Mouse (Mus musculus): ENCODE data around the gene Gm4181.
"Not testable (repeated sequence)": the region's sequence is repeated elsewhere in the genome, so short reads cannot be mapped to it uniquely, and the experiment has no call there.

Gm4181 gene

DNA sequence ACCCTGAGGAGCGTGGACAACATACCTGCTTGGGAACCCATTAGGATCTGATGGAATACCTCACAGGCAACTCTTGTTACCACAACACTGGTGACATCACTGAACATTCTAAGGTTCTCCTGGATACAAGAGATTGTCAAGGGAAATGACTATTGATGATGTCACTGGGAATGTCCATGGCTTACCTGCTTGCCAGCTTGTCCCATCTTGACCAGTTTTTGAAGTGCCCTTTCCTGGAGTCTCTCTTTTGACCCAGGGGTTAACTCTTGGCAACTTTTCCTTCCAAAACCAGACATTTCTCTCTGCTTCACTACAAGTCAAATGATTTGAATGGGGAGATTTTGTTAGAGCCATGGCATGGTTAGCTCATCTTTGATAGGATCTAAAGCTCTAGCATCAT is at the start of gene Gm4181:
Gene Gm4181 (minus strand): TSS at position 101 of the 400 bp plus-strand sequence.
- DNase-seq (ENCODE audit: low read depth, low spot score): not testable (repeated sequence)

GRCm38 (mm10) chr14:51677269-51677668 is 41.8 kb upstream of the Gm4181 start:
- no peak for DNase-seq (ENCODE audit: low read depth, low spot score)

DNA sequence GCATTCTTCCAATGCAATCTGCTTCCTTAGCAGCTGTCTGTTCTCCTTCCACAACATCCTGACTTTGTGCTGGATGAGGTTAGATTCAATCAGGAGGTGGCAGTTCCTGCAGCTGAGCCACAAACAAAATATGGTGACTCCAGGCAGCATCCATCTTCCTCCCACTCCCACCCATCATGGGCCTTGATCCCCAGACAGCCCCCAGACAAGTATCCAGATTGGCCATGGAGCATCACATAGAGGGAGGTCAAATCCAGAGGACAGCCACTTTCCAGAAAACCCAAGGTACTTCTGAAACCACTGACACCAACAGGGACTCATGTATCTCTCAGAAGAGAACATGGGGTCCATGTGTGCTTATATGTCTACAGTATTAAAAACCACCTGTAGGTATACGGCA is 3.0 kb downstream of the Gm4181 start:
- not testable (repeated sequence) for DNase-seq (ENCODE audit: low read depth, low spot score)

GRCm38 (mm10) chr14:51611210-51611609 is 24.3 kb downstream of the Gm4181 start, which contains the start of gene Gm17078:
Gene Gm17078 (minus strand): TSS chr14:51611310.
- DNase-seq (ENCODE audit: low read depth, low spot score): no peak

DNA sequence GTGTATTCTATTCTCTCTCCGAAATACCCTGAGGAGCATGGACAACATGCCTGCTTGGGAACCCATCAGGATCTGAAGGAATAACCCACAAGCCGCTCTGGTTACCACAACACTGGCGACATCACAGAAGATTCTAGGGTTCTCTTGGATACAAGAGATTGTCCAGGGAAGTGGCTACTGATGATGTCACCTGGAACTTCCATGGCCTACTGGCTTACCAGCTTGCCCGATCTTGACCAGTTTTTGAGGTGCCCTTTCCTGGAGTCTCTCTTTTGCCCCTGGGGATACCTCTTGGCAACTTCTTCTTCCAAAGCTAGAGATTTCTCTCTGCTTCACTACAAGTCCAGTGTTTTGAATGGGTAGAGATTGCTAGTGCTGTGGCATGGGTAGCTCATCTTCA is 43.4 kb downstream of the Gm4181 start, which contains the start of gene Gm17174:
Gene Gm17174 (minus strand): TSS at position 101 of the 400 bp plus-strand sequence.
- not testable (repeated sequence) for DNase-seq (ENCODE audit: low read depth, low spot score)

All from telencephalon, adult 2 months (tissue).